Mouse (Mus musculus): ENCODE measurements at regions not wholly inside any gene's neighbourhood (a gene's known extent, or its start where the extent isn't known, plus 50 kb on each side); places are given as distances from the start of the nearest gene placed in this dataset.
A peak's percentile ranks its signal among the peaks of the same experiment; 100 is the strongest.

GRCm38 (mm10) chr12:5494657-5495512 is 119.4 kb upstream of the Klhl29 start:
- no peak overlapping the region for H3K27ac ChIP-seq (ENCODE audit: low read length)
- no peaks in the 10 kb centered on the region for H3K27me3 ChIP-seq (ENCODE audit: control insufficient read depth, insufficient read depth, low read length)
- no peak overlapping the region for H3K4me3 ChIP-seq (ENCODE audit: low read length)
- no peak overlapping the region for H3K9ac ChIP-seq (ENCODE audit: low read length)
- ATAC-seq (replicated peaks; ENCODE audit: extremely low read depth, insufficient read depth, low FRiP score): peak; percentile 41; the same call in 1 of the 2 replicates
- no peaks in the 10 kb centered on the region for H3K9me3 ChIP-seq (replicated peaks; ENCODE audit: control insufficient read depth, low read length)
- H3K4me2 ChIP-seq (ENCODE audit: low read depth, low read length): no peak overlapping the region
- no peaks in the 10 kb centered on the region for H3K36me3 ChIP-seq (ENCODE audit: control insufficient read depth, insufficient read depth)
- no peaks in the 10 kb centered on the region for H3K4me1 ChIP-seq (ENCODE audit: control insufficient read depth, insufficient read depth, low read length)
- WGBS: 34% methylated on average over 7 of the region's 7 CpGs

- 77% methylated on average over 9 of the region's 9 CpGs for WGBS
- no peak overlapping the region for H3K27ac ChIP-seq (ENCODE audit: low read length)
- H3K9me3 ChIP-seq (replicated peaks; ENCODE audit: control insufficient read depth, low read length): no peaks in the 10 kb centered on the region
- peaks cover 6% of the 10 kb centered on the region for H3K4me1 ChIP-seq (ENCODE audit: control insufficient read depth, insufficient read depth, low read length)
- H3K36me3 ChIP-seq (ENCODE audit: control insufficient read depth, insufficient read depth): no peaks in the 10 kb centered on the region
- H3K4me2 ChIP-seq (ENCODE audit: low read depth, low read length): no peak overlapping the region
- ATAC-seq (replicated peaks; ENCODE audit: extremely low read depth, insufficient read depth, low FRiP score): no peak
- H3K27me3 ChIP-seq (ENCODE audit: control insufficient read depth, insufficient read depth, low read length): no peaks in the 10 kb centered on the region
- no peak overlapping the region for H3K4me3 ChIP-seq (ENCODE audit: low read length)
- H3K9ac ChIP-seq (ENCODE audit: low read length): no peak overlapping the region
These were observed 88.9 kb upstream of the Klhl29 start for GRCm38 (mm10) chr12:5464250-5464899.

- H3K9me3 ChIP-seq (replicated peaks; ENCODE audit: control insufficient read depth, low read length): no peaks in the 10 kb centered on the region
- H3K36me3 ChIP-seq (ENCODE audit: control insufficient read depth, insufficient read depth): no peaks in the 10 kb centered on the region
- H3K4me1 ChIP-seq (ENCODE audit: control insufficient read depth, insufficient read depth, low read length): no peaks in the 10 kb centered on the region
- 89% methylated on average over 2 of the region's 2 CpGs for WGBS
- H3K27ac ChIP-seq (ENCODE audit: low read length): no peak overlapping the region
- ATAC-seq (replicated peaks; ENCODE audit: extremely low read depth, insufficient read depth, low FRiP score): no peak
- H3K4me3 ChIP-seq (ENCODE audit: low read length): no peak overlapping the region
- H3K27me3 ChIP-seq (ENCODE audit: control insufficient read depth, insufficient read depth, low read length): no peaks in the 10 kb centered on the region
- no peak overlapping the region for H3K4me2 ChIP-seq (ENCODE audit: low read depth, low read length)
- no peak overlapping the region for H3K9ac ChIP-seq (ENCODE audit: low read length)
These were observed 77.7 kb upstream of the Klhl29 start for GRCm38 (mm10) chr12:5453157-5453556.

- no peaks in the 10 kb centered on the region for H3K36me3 ChIP-seq (ENCODE audit: control insufficient read depth, insufficient read depth)
- H3K9me3 ChIP-seq (replicated peaks; ENCODE audit: control insufficient read depth, low read length): no peaks in the 10 kb centered on the region
- H3K4me1 ChIP-seq (ENCODE audit: control insufficient read depth, insufficient read depth, low read length): no peaks in the 10 kb centered on the region
- no peak overlapping the region for H3K4me3 ChIP-seq (ENCODE audit: low read length)
- no peaks in the 10 kb centered on the region for H3K27me3 ChIP-seq (ENCODE audit: control insufficient read depth, insufficient read depth, low read length)
- H3K27ac ChIP-seq (ENCODE audit: low read length): no peak overlapping the region
- 64% methylated on average over 2 of the region's 2 CpGs for WGBS
- no peak for ATAC-seq (replicated peaks; ENCODE audit: extremely low read depth, insufficient read depth, low FRiP score)
- no peak overlapping the region for H3K4me2 ChIP-seq (ENCODE audit: low read depth, low read length)
- H3K9ac ChIP-seq (ENCODE audit: low read length): no peak overlapping the region
These were observed 68.2 kb upstream of the Klhl29 start for GRCm38 (mm10) chr12:5443730-5444129.

- Histone ChIP-seq H3K27me3 (ENCODE audit: control insufficient read depth, insufficient read depth, low read length) (no peaks in the 10 kb centered on the region), H3K9me3 (replicated peaks; ENCODE audit: control insufficient read depth, low read length) (no peaks in the 10 kb centered on the region), H3K4me3 (ENCODE audit: low read length) (no peak overlapping the region), H3K4me1 (ENCODE audit: control insufficient read depth, insufficient read depth, low read length) (no peaks in the 10 kb centered on the region), H3K36me3 (ENCODE audit: control insufficient read depth, insufficient read depth) (no peaks in the 10 kb centered on the region), H3K27ac (ENCODE audit: low read length) (no peak overlapping the region), H3K4me2 (ENCODE audit: low read depth, low read length) (no peak overlapping the region), H3K9ac (ENCODE audit: low read length) (no peak overlapping the region)
- 75% methylated on average over 7 of the region's 7 CpGs for WGBS
- no peak for ATAC-seq (replicated peaks; ENCODE audit: extremely low read depth, insufficient read depth, low FRiP score)
These were observed 67.6 kb upstream of the Klhl29 start for GRCm38 (mm10) chr12:5443091-5443531.

- Histone ChIP-seq H3K4me1 (ENCODE audit: control insufficient read depth, insufficient read depth, low read length) (no peaks in the 10 kb centered on the region), H3K36me3 (ENCODE audit: control insufficient read depth, insufficient read depth) (no peaks in the 10 kb centered on the region), H3K9me3 (replicated peaks; ENCODE audit: control insufficient read depth, low read length) (no peaks in the 10 kb centered on the region), H3K4me3 (ENCODE audit: low read length) (no peak overlapping the region), H3K4me2 (ENCODE audit: low read depth, low read length) (no peak overlapping the region), H3K27me3 (ENCODE audit: control insufficient read depth, insufficient read depth, low read length) (no peaks in the 10 kb centered on the region), H3K9ac (ENCODE audit: low read length) (no peak overlapping the region), H3K27ac (ENCODE audit: low read length) (no peak overlapping the region)
- WGBS: 79% methylated on average over 5 of the region's 5 CpGs
- ATAC-seq (replicated peaks; ENCODE audit: extremely low read depth, insufficient read depth, low FRiP score): no peak
These were observed 67.2 kb upstream of the Klhl29 start for GRCm38 (mm10) chr12:5442679-5443078.

GRCm38 (mm10) chr12:5440482-5440881 is 65.0 kb upstream of the Klhl29 start:
- no peaks in the 10 kb centered on the region for H3K36me3 ChIP-seq (ENCODE audit: control insufficient read depth, insufficient read depth)
- no peaks in the 10 kb centered on the region for H3K4me1 ChIP-seq (ENCODE audit: control insufficient read depth, insufficient read depth, low read length)
- H3K9ac ChIP-seq (ENCODE audit: low read length): no peak overlapping the region
- no peaks in the 10 kb centered on the region for H3K27me3 ChIP-seq (ENCODE audit: control insufficient read depth, insufficient read depth, low read length)
- H3K4me3 ChIP-seq (ENCODE audit: low read length): no peak overlapping the region
- ATAC-seq (replicated peaks; ENCODE audit: extremely low read depth, insufficient read depth, low FRiP score): no peak
- H3K9me3 ChIP-seq (replicated peaks; ENCODE audit: control insufficient read depth, low read length): no peaks in the 10 kb centered on the region
- WGBS: 77% methylated on average over 3 of the region's 3 CpGs
- no peak overlapping the region for H3K4me2 ChIP-seq (ENCODE audit: low read depth, low read length)
- no peak overlapping the region for H3K27ac ChIP-seq (ENCODE audit: low read length)

GRCm38 (mm10) chr12:5435876-5436275 is 60.4 kb upstream of the Klhl29 start:
- no peak for ATAC-seq (replicated peaks; ENCODE audit: extremely low read depth, insufficient read depth, low FRiP score)
- WGBS: 93% methylated on average over 3 of the region's 3 CpGs
- no peak overlapping the region for H3K4me3 ChIP-seq (ENCODE audit: low read length)
- H3K27me3 ChIP-seq (ENCODE audit: control insufficient read depth, insufficient read depth, low read length): no peaks in the 10 kb centered on the region
- no peaks in the 10 kb centered on the region for H3K4me1 ChIP-seq (ENCODE audit: control insufficient read depth, insufficient read depth, low read length)
- H3K9me3 ChIP-seq (replicated peaks; ENCODE audit: control insufficient read depth, low read length): no peaks in the 10 kb centered on the region
- H3K27ac ChIP-seq (ENCODE audit: low read length): no peak overlapping the region
- no peak overlapping the region for H3K9ac ChIP-seq (ENCODE audit: low read length)
- no peak overlapping the region for H3K4me2 ChIP-seq (ENCODE audit: low read depth, low read length)
- H3K36me3 ChIP-seq (ENCODE audit: control insufficient read depth, insufficient read depth): no peaks in the 10 kb centered on the region

GRCm38 (mm10) chr12:5434060-5434459 is 58.6 kb upstream of the Klhl29 start:
- Histone ChIP-seq H3K4me2 (ENCODE audit: low read depth, low read length) (no peak overlapping the region), H3K9ac (ENCODE audit: low read length) (no peak overlapping the region), H3K27ac (ENCODE audit: low read length) (no peak overlapping the region), H3K27me3 (ENCODE audit: control insufficient read depth, insufficient read depth, low read length) (no peaks in the 10 kb centered on the region), H3K9me3 (replicated peaks; ENCODE audit: control insufficient read depth, low read length) (no peaks in the 10 kb centered on the region), H3K4me3 (ENCODE audit: low read length) (no peak overlapping the region), H3K36me3 (ENCODE audit: control insufficient read depth, insufficient read depth) (no peaks in the 10 kb centered on the region), H3K4me1 (ENCODE audit: control insufficient read depth, insufficient read depth, low read length) (no peaks in the 10 kb centered on the region)
- 39% methylated on average over 6 of the region's 6 CpGs for WGBS
- no peak for ATAC-seq (replicated peaks; ENCODE audit: extremely low read depth, insufficient read depth, low FRiP score)
